Mouse (Mus musculus): ENCODE data around the gene Kat14. TPM values are rescaled to one million over a fixed set of nuclear protein-coding genes. Genes with fewer than 3 reads are reported as not detected.
"Not testable (repeated sequence)": the region's sequence is repeated elsewhere in the genome, so short reads cannot be mapped to it uniquely, and the experiment has no call there.

Gene Kat14
- polyA plus RNA-seq, 1 experiment from 2014 or later, result 21.1 TPM

DNA sequence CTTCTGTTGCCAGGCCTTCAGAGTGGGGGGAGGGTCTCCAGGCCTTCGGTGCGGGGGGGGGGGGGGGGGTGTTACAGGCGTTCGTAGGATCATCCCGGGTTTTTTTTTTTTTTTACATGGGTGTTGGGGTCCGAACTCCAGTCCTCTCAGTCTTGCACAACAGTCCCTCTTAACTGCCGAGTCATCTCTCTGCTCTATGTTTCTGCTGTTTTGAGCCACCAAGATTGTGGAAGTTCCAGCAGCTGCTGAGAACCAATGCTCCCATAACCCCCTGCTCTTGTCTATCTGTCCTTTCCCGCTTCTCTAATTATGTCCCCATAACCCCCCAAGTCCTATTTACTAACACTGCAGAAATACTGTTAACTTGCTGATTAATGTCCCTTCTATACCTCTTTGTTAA is 31.1 kb upstream of the Kat14 start:
- no peak overlapping the region for H3K4me2 ChIP-seq
- no peaks in the 10 kb centered on the region for H3K36me3 ChIP-seq
- peaks cover 40% of the 10 kb centered on the region for H3K27me3 ChIP-seq
- no peak overlapping the region for H3K9ac ChIP-seq
- H3K4me3 ChIP-seq (replicated peaks), result no peak overlapping the region
- no peaks in the 10 kb centered on the region; the same call in 1 of the 2 replicates for H3K4me1 ChIP-seq (replicated peaks)
- WGBS (ENCODE audit: insufficient replicate concordance), result 29% methylated on average over 8 of the region's 8 CpGs
- no peak overlapping the region for H3K27ac ChIP-seq
- ATAC-seq (ENCODE audit: low read depth), result no peak
- no peaks in the 10 kb centered on the region for H3K9me3 ChIP-seq (replicated peaks)
- DNase-seq, result no peak

DNA sequence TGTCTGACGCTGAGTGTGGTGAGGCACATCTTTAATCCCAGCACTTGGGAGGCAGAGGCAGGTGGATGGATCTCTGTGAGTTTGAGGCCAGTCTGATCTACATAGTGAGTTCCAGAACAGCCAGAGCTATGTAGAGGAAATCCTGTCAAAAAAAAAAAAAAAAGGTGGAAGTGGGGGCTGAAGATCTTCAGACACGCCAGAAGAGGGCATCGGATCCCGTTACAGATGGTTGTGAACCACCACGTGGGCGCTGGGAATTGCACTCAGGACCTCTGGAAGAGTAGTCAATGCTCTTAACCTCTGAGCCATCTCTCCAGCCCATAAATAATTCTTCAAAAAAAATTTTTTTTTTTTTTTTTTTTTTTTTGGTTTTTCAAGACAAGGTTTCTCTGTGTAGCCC is 30.6 kb upstream of the Kat14 start:
- H3K27ac ChIP-seq, result not testable (repeated sequence)
- H3K27me3 ChIP-seq, result peaks cover 35% of the 10 kb centered on the region

DNA sequence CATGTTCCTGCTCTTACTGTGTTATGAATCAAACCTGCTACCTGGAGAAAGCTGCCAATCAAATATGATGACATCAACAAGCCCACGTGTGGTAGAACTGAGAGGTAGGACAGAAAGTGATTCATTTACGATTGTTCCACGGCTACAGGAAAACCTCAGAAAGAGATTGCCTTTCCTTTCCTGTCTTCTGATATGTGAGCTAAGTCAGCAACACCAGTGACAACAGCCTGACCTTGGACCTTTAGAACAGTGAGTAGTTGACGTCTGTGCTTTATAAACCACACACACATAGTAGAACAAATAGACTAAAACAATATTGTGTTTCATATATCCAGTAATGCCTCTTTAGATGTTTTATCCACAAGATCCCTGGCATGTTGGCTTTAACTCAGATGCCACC is 25.6 kb upstream of the Kat14 start:
- no peak overlapping the region for H3K4me3 ChIP-seq (replicated peaks)
- no peak overlapping the region for H3K9ac ChIP-seq
- no peaks in the 10 kb centered on the region for H3K4me1 ChIP-seq (replicated peaks)
- DNase-seq, result no peak
- no peaks in the 10 kb centered on the region for H3K9me3 ChIP-seq (replicated peaks)
- 20% methylated on average over 4 of the region's 4 CpGs for WGBS (ENCODE audit: insufficient replicate concordance)
- H3K36me3 ChIP-seq, result no peaks in the 10 kb centered on the region
- no peak overlapping the region for H3K4me2 ChIP-seq
- no peak overlapping the region for H3K27ac ChIP-seq
- no peak for ATAC-seq (ENCODE audit: low read depth)
- H3K27me3 ChIP-seq, result no peaks in the 10 kb centered on the region

More for the DNA sequence above, 30.6 kb upstream of the Kat14 start:
- H3K9me3 ChIP-seq (replicated peaks); H3K4me1 ChIP-seq (replicated peaks); DNase-seq; H3K9ac ChIP-seq; ATAC-seq (ENCODE audit: low read depth); H3K36me3 ChIP-seq; H3K4me3 ChIP-seq (replicated peaks); H3K4me2 ChIP-seq: not testable (repeated sequence)
- 55% methylated on average over 6 of the region's 6 CpGs for WGBS (ENCODE audit: insufficient replicate concordance)

DNA sequence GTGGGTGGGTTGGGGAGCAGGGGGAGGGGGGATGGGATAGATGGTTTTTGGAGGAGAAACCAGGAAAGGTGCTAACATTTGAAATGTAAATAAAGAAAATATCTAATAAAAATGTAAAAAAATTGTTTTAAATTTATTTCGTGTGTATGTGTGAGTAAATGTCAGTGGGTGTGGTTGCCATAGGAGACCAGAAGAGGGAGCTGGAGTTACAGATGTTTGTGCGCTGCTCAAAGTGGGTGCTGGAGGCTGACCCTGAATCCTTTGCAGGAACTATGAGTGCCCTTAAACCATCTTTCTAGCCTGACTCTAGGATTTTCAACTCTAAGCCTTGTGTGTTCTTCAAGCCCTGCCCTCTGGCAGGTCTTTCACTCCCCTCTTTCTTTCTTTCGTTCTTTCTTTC is 20.3 kb upstream of the Kat14 start:
- H3K9ac ChIP-seq, result no peak overlapping the region
- no peak overlapping the region for H3K4me2 ChIP-seq
- no peak overlapping the region for H3K4me3 ChIP-seq (replicated peaks)
- no peak for ATAC-seq (ENCODE audit: low read depth)
- no peak overlapping the region for H3K27ac ChIP-seq
- no peaks in the 10 kb centered on the region for H3K27me3 ChIP-seq
- no peaks in the 10 kb centered on the region for H3K4me1 ChIP-seq (replicated peaks)
- WGBS (ENCODE audit: insufficient replicate concordance), result 55% methylated on average over 3 of the region's 3 CpGs
- no peaks in the 10 kb centered on the region for H3K36me3 ChIP-seq
- no peak for DNase-seq
- no peaks in the 10 kb centered on the region for H3K9me3 ChIP-seq (replicated peaks)

DNA sequence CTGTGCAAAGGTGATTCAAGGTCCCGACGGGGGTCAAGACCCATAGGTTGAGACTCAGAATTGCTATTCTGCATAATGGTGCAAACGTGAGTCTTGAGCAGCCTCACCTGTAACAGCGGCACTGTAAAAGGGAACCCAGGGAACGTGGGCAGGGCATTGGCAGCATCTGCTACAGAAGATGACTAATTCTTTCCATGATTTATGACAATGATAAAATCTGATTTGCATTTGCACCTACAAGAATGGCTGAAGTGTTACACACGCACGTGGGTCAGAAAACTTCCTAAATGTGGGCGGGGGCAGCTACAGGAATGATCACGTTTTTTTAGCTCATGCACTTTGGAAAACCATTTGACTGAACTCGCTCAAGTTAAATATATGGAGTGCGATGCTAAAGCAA is 15.9 kb upstream of the Kat14 start:
- H3K36me3 ChIP-seq, result no peaks in the 10 kb centered on the region
- H3K9ac ChIP-seq, result no peak overlapping the region
- no peak for ATAC-seq (ENCODE audit: low read depth)
- H3K4me1 ChIP-seq (replicated peaks), result no peaks in the 10 kb centered on the region
- H3K27me3 ChIP-seq, result peaks cover 3% of the 10 kb centered on the region; the same call in 1 of the 2 replicates
- H3K4me3 ChIP-seq (replicated peaks), result no peak overlapping the region
- no peak overlapping the region for H3K27ac ChIP-seq
- 65% methylated on average over 11 of the region's 11 CpGs for WGBS (ENCODE audit: insufficient replicate concordance)
- H3K9me3 ChIP-seq (replicated peaks), result no peaks in the 10 kb centered on the region
- DNase-seq, result no peak
- no peak overlapping the region for H3K4me2 ChIP-seq

DNA sequence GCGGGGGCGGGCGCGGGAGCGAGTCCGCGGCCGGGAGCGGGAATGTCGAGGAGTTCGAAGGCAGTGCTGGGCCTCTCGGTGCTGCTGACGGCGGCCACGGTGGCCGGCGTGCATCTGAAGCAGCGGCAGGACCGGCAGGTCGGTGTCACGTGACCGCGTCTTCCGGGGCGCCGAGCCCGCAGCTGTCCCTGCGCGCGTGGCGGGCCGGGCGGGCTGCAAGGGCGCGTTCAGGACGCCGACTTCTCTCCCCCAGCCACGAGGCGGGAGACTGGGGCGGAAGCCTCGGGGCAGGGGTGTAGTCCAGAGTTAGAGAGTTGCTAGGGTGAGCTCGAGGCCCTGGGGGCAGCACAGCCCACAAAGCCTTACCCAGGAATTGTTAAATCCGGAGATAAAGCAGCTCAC is 238 bp downstream of the Kat14 start:
- H3K9ac ChIP-seq, result peak overlapping the region; percentile 85
- H3K36me3 ChIP-seq, result peaks cover 19% of the 10 kb centered on the region
- H3K4me1 ChIP-seq (replicated peaks), result peaks cover 23% of the 10 kb centered on the region
- DNase-seq, result no peak
- H3K27me3 ChIP-seq, result no peaks in the 10 kb centered on the region
- peak overlapping the region; percentile 87 for H3K27ac ChIP-seq
- WGBS (ENCODE audit: insufficient replicate concordance), result under 1% methylated on average over 41 of the region's 43 CpGs
- H3K4me2 ChIP-seq, result peak overlapping the region; percentile 82
- peak overlapping the region; percentile 78 for H3K4me3 ChIP-seq (replicated peaks)
- no peaks in the 10 kb centered on the region for H3K9me3 ChIP-seq (replicated peaks)
- ATAC-seq (ENCODE audit: low read depth), result peak; percentile 84

DNA sequence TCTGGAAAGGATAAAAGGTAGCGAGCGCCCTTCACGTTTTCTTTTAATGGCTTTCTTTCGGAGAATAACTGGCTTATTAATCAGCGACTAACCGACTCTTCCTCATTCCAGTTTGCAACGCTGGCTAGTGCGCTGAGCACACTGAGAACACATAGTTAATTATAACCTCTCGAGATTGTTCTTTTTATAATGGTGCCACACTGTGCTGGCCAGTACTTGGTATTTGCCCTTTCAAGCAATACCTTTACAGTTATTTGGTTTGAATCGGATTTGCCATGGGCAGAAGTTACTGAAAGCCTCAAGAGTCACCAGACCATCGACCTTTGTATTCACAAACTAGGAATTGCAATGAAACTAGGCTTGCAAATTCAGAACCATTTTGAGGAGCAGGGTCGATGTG is 728 bp downstream of the Kat14 start:
- WGBS (ENCODE audit: insufficient replicate concordance), result 2% methylated on average over 12 of the region's 12 CpGs
- ATAC-seq (ENCODE audit: low read depth) (no peak), DNase-seq (no peak)
- H3K9ac ChIP-seq, result peak overlapping the region; percentile 85
- H3K27me3 ChIP-seq, result no peaks in the 10 kb centered on the region
- H3K4me2 ChIP-seq, result peak overlapping the region; percentile 82
- H3K27ac ChIP-seq, result peak overlapping the region; percentile 87
- peaks cover 23% of the 10 kb centered on the region for H3K4me1 ChIP-seq (replicated peaks)
- peaks cover 24% of the 10 kb centered on the region for H3K36me3 ChIP-seq
- no peaks in the 10 kb centered on the region for H3K9me3 ChIP-seq (replicated peaks)
- peak overlapping the region; percentile 78 for H3K4me3 ChIP-seq (replicated peaks)

DNA sequence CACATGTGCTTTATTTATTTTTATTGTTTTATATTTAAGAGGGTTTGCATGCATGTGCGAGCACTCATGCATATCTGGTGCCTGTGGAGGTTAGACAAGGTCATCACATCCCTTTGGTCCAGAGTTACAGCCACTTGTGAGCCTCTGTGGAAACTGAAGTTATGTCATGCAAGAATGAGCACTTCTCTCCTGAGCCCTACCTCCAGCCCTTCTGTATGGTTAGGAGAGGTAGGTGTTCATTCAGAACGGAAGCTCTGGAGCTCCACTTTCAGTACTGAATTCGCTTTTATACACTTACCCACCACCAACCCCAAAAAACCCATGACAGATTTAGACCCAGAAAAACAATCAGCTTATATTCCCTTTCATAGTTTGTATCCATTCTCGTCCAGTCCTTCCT is 2.8 kb downstream of the Kat14 start:
- no peak overlapping the region for H3K4me3 ChIP-seq (replicated peaks)
- ATAC-seq (ENCODE audit: low read depth) (no peak), DNase-seq (no peak)
- no peaks in the 10 kb centered on the region for H3K9me3 ChIP-seq (replicated peaks)
- no peak overlapping the region for H3K4me2 ChIP-seq
- H3K27ac ChIP-seq, result no peak overlapping the region
- H3K4me1 ChIP-seq (replicated peaks), result peaks cover 23% of the 10 kb centered on the region
- H3K9ac ChIP-seq, result no peak overlapping the region
- H3K27me3 ChIP-seq, result no peaks in the 10 kb centered on the region
- 82% methylated on average over 4 of the region's 4 CpGs for WGBS (ENCODE audit: insufficient replicate concordance)
- peaks cover 39% of the 10 kb centered on the region for H3K36me3 ChIP-seq

DNA sequence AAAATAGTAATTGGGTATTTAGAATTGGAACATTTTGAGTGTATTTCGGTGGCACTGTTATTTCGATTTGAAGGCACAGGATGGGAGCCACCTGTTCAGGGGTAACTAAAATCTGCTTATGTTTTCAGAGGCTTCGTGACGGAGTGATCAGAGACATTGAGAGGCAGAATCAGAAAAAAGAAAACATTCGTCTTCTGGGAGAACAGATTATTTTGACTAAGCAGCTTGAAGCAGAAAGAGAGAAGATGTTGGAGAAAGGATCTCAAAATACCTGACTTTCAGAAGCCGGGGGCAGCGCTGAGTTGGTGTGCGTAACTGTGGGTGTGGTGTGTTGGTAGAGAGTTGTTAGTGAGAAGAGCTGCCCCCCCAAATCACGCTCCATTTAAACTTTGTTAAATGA is 4.3 kb downstream of the Kat14 start:
- H3K36me3 ChIP-seq, result peaks cover 52% of the 10 kb centered on the region

DNA sequence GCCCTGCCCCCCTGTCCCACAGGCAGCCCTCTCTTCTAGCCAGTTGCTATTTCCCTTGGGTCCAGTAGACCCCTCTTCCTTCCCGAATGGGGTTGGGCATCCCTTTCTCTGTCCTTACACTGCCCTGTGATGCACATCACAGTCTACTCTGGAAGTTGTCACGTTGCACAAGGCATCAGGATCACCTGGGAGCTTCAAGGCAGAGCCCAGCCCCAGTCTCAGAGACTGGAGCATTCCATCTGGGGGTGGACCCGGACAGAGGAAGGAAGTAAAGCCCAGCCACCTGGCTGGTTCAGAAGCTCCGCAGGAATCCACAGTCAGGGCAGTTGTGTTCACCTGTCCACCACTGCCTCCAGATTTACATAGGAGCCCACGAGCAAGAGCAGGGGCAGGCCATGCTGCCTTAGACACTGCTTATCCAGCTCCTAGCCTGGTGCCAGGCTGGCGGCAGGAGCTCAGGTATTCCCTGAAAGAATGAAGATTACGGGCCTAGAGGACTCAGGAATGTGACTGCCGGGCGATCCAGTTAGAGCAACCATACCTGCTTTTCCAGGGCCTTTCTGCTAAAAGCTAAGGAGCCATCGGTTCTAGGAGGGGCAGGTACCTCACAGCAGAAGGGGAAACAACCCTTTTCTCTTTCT is 6.4 kb downstream of the Kat14 start:
- WGBS (ENCODE audit: insufficient replicate concordance), result 82% methylated on average over 10 of the region's 10 CpGs
- Histone ChIP-seq H3K9me3 (replicated peaks) (no peaks in the 10 kb centered on the region), H3K9ac (no peak overlapping the region), H3K4me2 (no peak overlapping the region), H3K27ac (no peak overlapping the region), H3K4me1 (replicated peaks) (peaks cover 9% of the 10 kb centered on the region), H3K4me3 (replicated peaks) (no peak overlapping the region), H3K27me3 (no peaks in the 10 kb centered on the region), H3K36me3 (peaks cover 74% of the 10 kb centered on the region)
- DNase-seq, result no peak
- no peak for ATAC-seq (ENCODE audit: low read depth)

More for the DNA sequence above, 4.3 kb downstream of the Kat14 start:
- Histone ChIP-seq H3K27ac (no peak overlapping the region), H3K9me3 (replicated peaks) (no peaks in the 10 kb centered on the region), H3K4me2 (no peak overlapping the region), H3K4me3 (replicated peaks) (no peak overlapping the region), H3K27me3 (no peaks in the 10 kb centered on the region), H3K4me1 (replicated peaks) (peaks cover 20% of the 10 kb centered on the region), H3K9ac (no peak overlapping the region)
- no peak for DNase-seq
- no peak for ATAC-seq (ENCODE audit: low read depth)
- 87% methylated on average over 9 of the region's 9 CpGs for WGBS (ENCODE audit: insufficient replicate concordance)

DNA sequence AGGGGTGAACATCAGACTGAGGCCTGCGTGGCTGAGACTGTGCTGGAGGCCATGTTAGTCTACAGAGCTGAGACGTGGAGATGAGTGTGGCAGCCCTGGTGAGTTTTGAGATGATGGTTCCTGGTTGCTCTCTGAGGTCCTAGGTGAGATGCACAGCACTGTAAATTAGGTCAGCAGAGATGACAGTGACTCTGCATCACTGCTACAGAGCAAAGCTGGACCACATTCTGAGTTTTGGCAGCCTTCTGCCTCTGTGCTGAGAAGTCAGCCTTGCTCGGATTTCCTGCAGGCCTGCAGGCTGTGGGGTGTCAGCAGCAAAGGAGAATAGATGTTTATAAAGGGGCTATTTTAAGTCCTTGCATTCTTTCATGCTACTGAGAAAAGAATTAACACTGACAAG is 12.5 kb downstream of the Kat14 start:
- Histone ChIP-seq H3K9me3 (replicated peaks) (no peaks in the 10 kb centered on the region), H3K9ac (no peak overlapping the region), H3K27ac (no peak overlapping the region), H3K27me3 (no peaks in the 10 kb centered on the region), H3K4me2 (no peak overlapping the region), H3K4me1 (replicated peaks) (peaks cover 17% of the 10 kb centered on the region), H3K4me3 (replicated peaks) (no peak overlapping the region), H3K36me3 (peaks cover 86% of the 10 kb centered on the region)
- WGBS (ENCODE audit: insufficient replicate concordance), result 80% methylated on average over 3 of the region's 3 CpGs
- ATAC-seq (ENCODE audit: low read depth) (no peak), DNase-seq (no peak)

DNA sequence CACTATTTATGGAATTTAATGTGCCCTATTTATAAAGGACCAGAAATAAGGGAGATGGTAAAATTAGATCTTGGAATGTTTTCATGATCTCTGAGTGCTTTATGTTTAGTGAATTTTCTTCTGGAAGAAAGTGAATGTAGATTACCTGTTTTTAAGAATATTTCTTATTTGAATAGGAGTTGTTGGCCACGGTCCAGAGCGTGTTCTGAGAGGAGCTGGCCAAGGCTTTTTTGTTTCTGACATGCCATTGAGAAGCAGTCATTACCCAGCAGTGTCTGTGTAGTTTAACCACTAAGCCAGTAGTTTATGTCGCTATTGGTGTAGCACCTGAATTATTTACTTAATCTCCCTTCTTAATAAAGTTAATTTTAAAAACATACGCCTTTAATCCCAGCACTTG is 13.0 kb downstream of the Kat14 start:
- no peak for ATAC-seq (ENCODE audit: low read depth)
- peaks cover 17% of the 10 kb centered on the region for H3K4me1 ChIP-seq (replicated peaks)
- H3K27ac ChIP-seq, result no peak overlapping the region
- no peak overlapping the region for H3K4me2 ChIP-seq
- DNase-seq, result no peak
- WGBS (ENCODE audit: insufficient replicate concordance), result 85% methylated on average over 4 of the region's 4 CpGs
- H3K9ac ChIP-seq, result no peak overlapping the region
- no peaks in the 10 kb centered on the region for H3K27me3 ChIP-seq
- no peak overlapping the region for H3K4me3 ChIP-seq (replicated peaks)
- peaks cover 85% of the 10 kb centered on the region for H3K36me3 ChIP-seq
- no peaks in the 10 kb centered on the region for H3K9me3 ChIP-seq (replicated peaks)
